9 mouse cellular contexts compared by ENCODE assay signal in the genomic region with DNA sequence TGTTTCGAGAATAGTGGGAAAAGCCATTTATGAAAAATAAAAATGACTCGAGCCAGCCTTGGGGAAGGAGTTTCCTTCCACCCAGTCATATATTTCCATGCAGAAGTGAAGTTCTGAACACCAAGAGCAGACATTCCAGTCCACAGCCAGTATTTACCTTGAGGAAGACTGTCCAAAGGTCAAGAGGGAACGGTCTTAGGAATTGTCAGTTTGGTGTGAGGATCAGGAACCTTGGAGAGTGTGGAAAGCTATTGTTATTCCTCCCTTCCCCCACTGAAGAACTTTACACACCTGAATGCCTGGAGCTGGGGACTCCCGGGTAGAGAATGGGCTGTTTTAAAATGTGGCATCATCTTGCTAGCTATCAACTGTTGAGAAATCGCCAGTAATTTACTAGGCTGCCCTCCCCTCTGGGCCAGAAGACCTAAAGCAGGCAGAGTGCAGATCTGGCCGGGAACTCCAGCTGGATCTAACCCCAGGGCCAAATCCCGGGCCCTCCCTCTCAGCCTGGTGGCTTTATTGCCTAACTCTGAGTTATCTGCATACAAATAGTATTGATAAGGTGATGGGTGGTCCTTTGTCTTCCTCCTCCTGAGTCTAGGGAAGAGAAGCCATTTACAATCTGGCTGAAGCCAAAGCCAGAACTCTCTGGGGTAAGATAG.
DNase-seq lines count a peak whose midpoint lies in the region; ATAC-seq and TF ChIP-seq lines count a peak whose summit lies in the region.
"Had no signal": no experiment of that assay in that cellular context is flagged by ENCODE, and none has a peak within 500 bp of the region (broad histone marks: within the 10 kb centered on the region; RNA-seq: fewer than 3 reads in every experiment).

No protein-coding gene starts in this region.

- no peaks in the 10 kb centered on the region for H3K27me3 ChIP-seq in liver, postnatal 0 days (ENCODE audit: insufficient read depth, low read length)
- H3K27me3 ChIP-seq in liver, adult 2 months (ENCODE audit: control insufficient read depth, insufficient read depth, low read length) = no peaks in the 10 kb centered on the region

- no peaks in the 10 kb centered on the region for H3K79me2 ChIP-seq in liver, adult 2 months (ENCODE audit: control insufficient read depth, insufficient read depth, low read length)

- H3K4me1 ChIP-seq in liver, postnatal 0 days (ENCODE audit: insufficient read depth) = peaks cover 22% of the 10 kb centered on the region
- H3K4me1 ChIP-seq in liver, adult 2 months (ENCODE audit: control insufficient read depth, insufficient read depth, low read length) = peaks cover 6% of the 10 kb centered on the region; the same call in 1 of the 2 replicates

- H3K9me3 ChIP-seq in liver, postnatal 0 days (ENCODE audit: low read length) = no peaks in the 10 kb centered on the region

- no peak overlapping the region for H3K4me2 ChIP-seq in liver, postnatal 0 days (ENCODE audit: low read depth, low read length)

- no peak for TF ChIP-seq POLR2A in liver, adult 2 months (IDR thresholded peaks at IDR 0.05; ENCODE audit: extremely low read depth, insufficient read depth, low read length)

- no peak for TF ChIP-seq EP300 in liver, postnatal 0 days (IDR thresholded peaks at IDR 0.05; ENCODE audit: low read depth)

- no peak overlapping the region for H3K27ac ChIP-seq in liver, postnatal 0 days (ENCODE audit: low read depth)
- H3K27ac ChIP-seq in liver, adult 2 months (replicated peaks; ENCODE audit: insufficient read depth, low read depth, low read length) = no peak overlapping the region

- ATAC-seq in liver, postnatal 0 days = no peak

- 53% methylated on average over 7 of the region's 7 CpGs for WGBS in liver, postnatal 0 days (ENCODE audit: insufficient replicate concordance)
- WGBS in liver, adult 2 months = 32% methylated on average over 7 of the region's 7 CpGs

- H3K9ac ChIP-seq in liver, postnatal 0 days (replicated peaks) = no peak overlapping the region
- no peak overlapping the region for H3K9ac ChIP-seq in liver, adult 2 months (ENCODE audit: low read depth, low read length)

- TF ChIP-seq CTCF in liver, postnatal 0 days (IDR thresholded peaks at IDR 0.05; ENCODE audit: low read depth) = no peak
- no peak for TF ChIP-seq CTCF in liver, adult 2 months (IDR thresholded peaks at IDR 0.05; ENCODE audit: low read depth, low read length)

- H3K36me3 ChIP-seq in liver, postnatal 0 days (replicated peaks; ENCODE audit: insufficient read depth, low read length) = no peaks in the 10 kb centered on the region
- H3K36me3 ChIP-seq in liver, adult 2 months (ENCODE audit: control insufficient read depth, insufficient read depth, low read length) = no peaks in the 10 kb centered on the region

- H3K4me3 ChIP-seq in liver, postnatal 0 days (ENCODE audit: low read depth, low read length) = no peak overlapping the region
- no peak overlapping the region for H3K4me3 ChIP-seq in liver, adult 2 months (ENCODE audit: insufficient read depth, low read depth, low read length)

- DNase-seq in adrenal gland, adult (ENCODE audit: inconsistent age in 2 of 2, low spot score in 1 of 2) = peak; percentile 58 to 83
- no peak for DNase-seq in adrenal gland, adult 8-10 months
- DNase-seq in liver (peak; percentile 33), WW6 (ENCODE audit: low read depth, low spot score) (peak; percentile 68)
- no peak for DNase-seq in liver, postnatal 0 days
- peak; percentile 66 for DNase-seq in liver, adult 2 months (ENCODE audit: extremely low read depth, low read depth, low spot score)
- no peak for DNase-seq in thymus, postnatal 0 days (ENCODE audit: low spot score)
- DNase-seq in cerebellum, adult 8-10 months = no peak
- DNase-seq: cerebellum, adult 9-11 months had no signal

Comparison
In these comparisons a context has a peak if more than half of its experiments do, and no peak if none do; other contexts are left out.
1. DNase-seq: peak in adrenal gland, adult (2 of 2), liver (single experiment), WW6 (single experiment) and liver, adult 2 months (single experiment); none in adrenal gland, adult 8-10 months (single experiment), liver, postnatal 0 days (single experiment), thymus, postnatal 0 days (single experiment) and cerebellum, adult 8-10 months (single experiment).